9 mouse cellular contexts compared by ENCODE assay signal in genomic region chr8:127440834-127441485, GRCm38 (mm10).
DNase-seq lines count a peak whose midpoint lies in the region; ATAC-seq lines count a peak whose summit lies in the region.
"Had no signal": no experiment of that assay in that cellular context is flagged by ENCODE, and none has a peak within 500 bp of the region (broad histone marks: within the 10 kb centered on the region; RNA-seq: fewer than 3 reads in every experiment).

No protein-coding gene starts in this region.

- H3K4me2 ChIP-seq in midbrain, embryonic 14.5 days (ENCODE audit: low read length): no peak overlapping the region
- H3K4me2 ChIP-seq: limb, embryonic 13.5 days had no signal

- DNase-seq in thymus, adult 18-20 months: peak; percentile 5 to 20
- no peak for DNase-seq in thymus, postnatal 0 days (ENCODE audit: low spot score)
- DNase-seq in heart, adult 9 months (ENCODE audit: low spot score in 2 of 2): peak; percentile 85 to 87
- DNase-seq in kidney, adult 9 months: peak; percentile 97
- DNase-seq in lung, postnatal 25 days (ENCODE audit: low spot score): peak; percentile 93
- peak; percentile 32 for DNase-seq in urinary bladder, adult 2 months (ENCODE audit: low spot score)
- no peak for DNase-seq in cerebellum, adult 9-11 months
- DNase-seq in midbrain, embryonic 14.5 days: no peak

- no peaks in the 10 kb centered on the region for H3K36me3 ChIP-seq in midbrain, embryonic 14.5 days (ENCODE audit: control insufficient read depth, insufficient read depth, low read length)

- no peak overlapping the region for H3K9ac ChIP-seq in midbrain, embryonic 14.5 days (replicated peaks; ENCODE audit: low read length)
- H3K9ac ChIP-seq: limb, embryonic 13.5 days had no signal

- H3K9me3 ChIP-seq in midbrain, embryonic 14.5 days (ENCODE audit: control insufficient read depth, low read length): no peaks in the 10 kb centered on the region
- H3K9me3 ChIP-seq: limb, embryonic 13.5 days had no signal

- WGBS in midbrain, embryonic 14.5 days: 85% methylated on average over 6 of the region's 6 CpGs

- H3K27ac ChIP-seq in midbrain, embryonic 14.5 days (replicated peaks; ENCODE audit: low read depth, low read length): no peak overlapping the region
- H3K27ac ChIP-seq: limb, embryonic 13.5 days had no signal

- H3K4me3 ChIP-seq in midbrain, embryonic 14.5 days (replicated peaks; ENCODE audit: low read depth, low read length): no peak overlapping the region
- H3K4me3 ChIP-seq: limb, embryonic 13.5 days had no signal

- H3K4me1 ChIP-seq in midbrain, embryonic 14.5 days (ENCODE audit: control insufficient read depth, insufficient read depth, low read length): peaks cover 13% of the 10 kb centered on the region; the same call in 1 of the 2 replicates

- H3K27me3 ChIP-seq in midbrain, embryonic 14.5 days (ENCODE audit: control insufficient read depth, insufficient read depth, low read length): no peaks in the 10 kb centered on the region
- H3K27me3 ChIP-seq: limb, embryonic 13.5 days had no signal

- no peak for ATAC-seq in midbrain, embryonic 14.5 days (ENCODE audit: low FRiP score, low TSS enrichment)

Comparison
In these comparisons a context has a peak if more than half of its experiments do, and no peak if none do; other contexts are left out.
1. DNase-seq: peak in thymus, adult 18-20 months (2 of 2), heart, adult 9 months (2 of 2), kidney, adult 9 months (single experiment), lung, postnatal 25 days (single experiment) and urinary bladder, adult 2 months (single experiment); none in thymus, postnatal 0 days (single experiment), cerebellum, adult 9-11 months (single experiment) and midbrain, embryonic 14.5 days (single experiment).